In genomic region chr1:105812960-105813708, GRCm38 (mm10) we compare ENCODE assay signal across 9 mouse cellular contexts. TPM values are rescaled to one million over a fixed set of nuclear protein-coding genes. Genes with fewer than 3 reads are reported as not detected.
DNase-seq lines count a peak whose midpoint lies in the region; ATAC-seq lines count a peak whose summit lies in the region.
"Had no signal": no experiment of that assay in that cellular context is flagged by ENCODE, and none has a peak within 500 bp of the region (broad histone marks: within the 10 kb centered on the region; RNA-seq: fewer than 3 reads in every experiment).

No protein-coding gene starts in this region.

- no peak overlapping the region for H3K27ac ChIP-seq in forebrain, embryonic 16.5 days (ENCODE audit: low read length)
- no peak overlapping the region for H3K27ac ChIP-seq in forebrain, embryonic 12.5 days
- H3K27ac ChIP-seq in stomach, embryonic 15.5 days: peak overlapping the region; percentile 23

- no peaks in the 10 kb centered on the region for H3K4me1 ChIP-seq in forebrain, embryonic 16.5 days (replicated peaks; ENCODE audit: control insufficient read depth, insufficient read depth, low read length)
- H3K4me1 ChIP-seq in forebrain, embryonic 12.5 days: peaks cover 7% of the 10 kb centered on the region
- peaks cover 17% of the 10 kb centered on the region for H3K4me1 ChIP-seq in megakaryocyte, embryonic 14.5 days
- peaks cover 9% of the 10 kb centered on the region for H3K4me1 ChIP-seq in stomach, embryonic 15.5 days

- no peaks in the 10 kb centered on the region for H3K9me3 ChIP-seq in forebrain, embryonic 16.5 days (ENCODE audit: control insufficient read depth, low read length)
- no peaks in the 10 kb centered on the region for H3K9me3 ChIP-seq in forebrain, embryonic 12.5 days
- H3K9me3 ChIP-seq in megakaryocyte, embryonic 14.5 days: no peaks in the 10 kb centered on the region
- H3K9me3 ChIP-seq in stomach, embryonic 15.5 days: no peaks in the 10 kb centered on the region

- no peak overlapping the region for H3K4me2 ChIP-seq in forebrain, embryonic 16.5 days (ENCODE audit: low read length)
- no peak overlapping the region for H3K4me2 ChIP-seq in forebrain, embryonic 12.5 days
- H3K4me2 ChIP-seq in stomach, embryonic 15.5 days: peak overlapping the region; percentile 27

- H3K27me3 ChIP-seq in forebrain, embryonic 16.5 days (replicated peaks; ENCODE audit: control insufficient read depth, insufficient read depth, low read length): no peaks in the 10 kb centered on the region
- H3K27me3 ChIP-seq in forebrain, embryonic 12.5 days: no peaks in the 10 kb centered on the region
- peaks cover 5% of the 10 kb centered on the region for H3K27me3 ChIP-seq in megakaryocyte, embryonic 14.5 days (replicated peaks)
- no peaks in the 10 kb centered on the region for H3K27me3 ChIP-seq in stomach, embryonic 15.5 days (replicated peaks)

- H3K9ac ChIP-seq in forebrain, embryonic 16.5 days (replicated peaks; ENCODE audit: low read depth, low read length): no peak overlapping the region
- H3K9ac ChIP-seq in forebrain, embryonic 12.5 days: no peak overlapping the region
- H3K9ac ChIP-seq in stomach, embryonic 15.5 days: no peak overlapping the region

- no peaks in the 10 kb centered on the region for H3K36me3 ChIP-seq in forebrain, embryonic 16.5 days (ENCODE audit: control insufficient read depth, insufficient read depth)
- no peaks in the 10 kb centered on the region for H3K36me3 ChIP-seq in forebrain, embryonic 12.5 days (replicated peaks)
- H3K36me3 ChIP-seq in megakaryocyte, embryonic 14.5 days (replicated peaks; ENCODE audit: low read length): no peaks in the 10 kb centered on the region
- H3K36me3 ChIP-seq in stomach, embryonic 15.5 days: no peaks in the 10 kb centered on the region

- peak; percentile 9 for DNase-seq in gastrocnemius, postnatal 25 days
- DNase-seq in ovary, postnatal 36 days (ENCODE audit: low spot score): no peak
- no peak for DNase-seq in spleen, postnatal 4 days (ENCODE audit: low spot score in 2 of 2)

- H3K4me3 ChIP-seq in forebrain, embryonic 16.5 days (replicated peaks; ENCODE audit: low read length): no peak overlapping the region
- no peak overlapping the region for H3K4me3 ChIP-seq in forebrain, embryonic 12.5 days (replicated peaks)
- peak overlapping the region; percentile 47 for H3K4me3 ChIP-seq in megakaryocyte, embryonic 14.5 days (replicated peaks)
- H3K4me3 ChIP-seq in stomach, embryonic 15.5 days (replicated peaks): no peak overlapping the region

- ATAC-seq in forebrain, embryonic 16.5 days: 0 out of 2 replicates have a peak, but pooled peaks have one; percentile 12
- ATAC-seq in forebrain, embryonic 12.5 days (ENCODE audit: low FRiP score): no peak
- ATAC-seq in megakaryocyte, adult 5-6 weeks (ENCODE audit: poor library complexity, severe bottlenecking): no peak
- peak; percentile 41; the same call in 1 of the 2 replicates for ATAC-seq in stomach, embryonic 15.5 days (ENCODE audit: insufficient read depth, low FRiP score, low read depth)
- ATAC-seq: activated CD4-positive, CD25-positive, alpha-beta regulatory T cell, adult 4 months had no signal

- WGBS in forebrain, embryonic 16.5 days: 72% methylated on average over 20 of the region's 20 CpGs
- WGBS in forebrain, embryonic 12.5 days: 85% methylated on average over 20 of the region's 20 CpGs
- 47% methylated on average over 20 of the region's 20 CpGs for WGBS in stomach, embryonic 15.5 days

RNA-seq across cellular contexts. Expression of gene Tnfrsf11a, which starts 32.6 kb away (rescaled TPM):
- 0.18 and 0.19 TPM in 2 replicates for polyA plus RNA-seq in forebrain, embryonic 16.5 days (2015; fragmentation: Nextera tagmentation; extraction: Ambion mirVana)
- 0.14 and 0.36 TPM in 2 replicates for polyA plus RNA-seq in forebrain, embryonic 12.5 days (2016; fragmentation: Nextera tagmentation; extraction: Ambion mirVana)
- 0.21 TPM in 1 of 2 replicates, not detected in the other for polyA plus RNA-seq in megakaryocyte, embryonic 14.5 days (2012; ENCODE audit: insufficient read depth, low replicate concordance)
- 4.5 and 4.9 TPM in 2 replicates for total RNA-seq in megakaryocyte, adult 5-6 weeks (2015)
- 5.9 and 8.3 TPM in 2 replicates for total RNA-seq in megakaryocyte, adult 5-6 weeks (2017)
- under 1 TPM; 0.41 to 0.67 TPM for total RNA-seq in gastrocnemius, postnatal 25 days (2021)
- 4.1 TPM in 2 replicates for polyA plus RNA-seq in stomach, embryonic 15.5 days (2015; fragmentation: Nextera tagmentation; extraction: Ambion mirVana)

Comparison
In these comparisons a context has a peak if more than half of its experiments do, and no peak if none do; other contexts are left out.
1. ATAC-seq: peak in forebrain, embryonic 16.5 days (single experiment) and stomach, embryonic 15.5 days (single experiment); none in forebrain, embryonic 12.5 days (single experiment) and megakaryocyte, adult 5-6 weeks (single experiment).